16 mouse cellular contexts compared by ENCODE assay signal in genomic region chr15:78056930-78057329, GRCm38 (mm10).
"Had no signal": no experiment of that assay in that cellular context is flagged by ENCODE, and none has a peak within 500 bp of the region (broad histone marks: within the 10 kb centered on the region; RNA-seq: fewer than 3 reads in every experiment).

No protein-coding gene starts in this region.

- H3K27me3 ChIP-seq: midbrain, embryonic 13.5 days; midbrain, embryonic 15.5 days; neural tube, embryonic 13.5 days; neural tube, embryonic 15.5 days; stomach, embryonic 15.5 days had no signal

- H3K9ac ChIP-seq: lung, embryonic 14.5 days; midbrain, embryonic 13.5 days; midbrain, embryonic 15.5 days; neural tube, embryonic 13.5 days; neural tube, embryonic 15.5 days; stomach, embryonic 15.5 days had no signal

- H3K27ac ChIP-seq: midbrain, embryonic 10.5 days; midbrain, embryonic 13.5 days; midbrain, embryonic 15.5 days; neural tube, embryonic 13.5 days; neural tube, embryonic 15.5 days; stomach, embryonic 15.5 days; stomach, postnatal 0 days had no signal

- H3K36me3 ChIP-seq: midbrain, embryonic 10.5 days; midbrain, embryonic 13.5 days; midbrain, embryonic 15.5 days; neural tube, embryonic 13.5 days; neural tube, embryonic 15.5 days; stomach, embryonic 15.5 days had no signal

- DNase-seq: lung, adult 18-20 months; lung, embryonic 14.5 days; lung, postnatal 10 days; lung, postnatal 4 days; right cerebral cortex, postnatal 14 days; thymus, adult 2 months; thymus, postnatal 25 days; thymus, postnatal 4 days had no signal

- H3K9me3 ChIP-seq: midbrain, embryonic 10.5 days; midbrain, embryonic 13.5 days; midbrain, embryonic 15.5 days; neural tube, embryonic 13.5 days; neural tube, embryonic 15.5 days; stomach, embryonic 15.5 days had no signal

- H3K4me3 ChIP-seq: midbrain, embryonic 10.5 days; midbrain, embryonic 13.5 days; midbrain, embryonic 15.5 days; myocyte; neural tube, embryonic 13.5 days; neural tube, embryonic 15.5 days; stomach, embryonic 15.5 days had no signal

- H3K4me1 ChIP-seq: midbrain, embryonic 10.5 days; midbrain, embryonic 13.5 days; neural tube, embryonic 13.5 days; neural tube, embryonic 15.5 days; stomach, embryonic 15.5 days had no signal

- ATAC-seq: midbrain, embryonic 13.5 days; midbrain, embryonic 15.5 days had no signal

- H3K4me2 ChIP-seq: lung, embryonic 14.5 days; midbrain, embryonic 13.5 days; midbrain, embryonic 15.5 days; neural tube, embryonic 13.5 days; neural tube, embryonic 15.5 days; stomach, embryonic 15.5 days had no signal
